In genomic region chr4:155599901-155600825, GRCm38 (mm10) we compare ENCODE assay signal across 9 mouse cellular contexts. TPM values are rescaled to one million over a fixed set of nuclear protein-coding genes. Genes with fewer than 3 reads are reported as not detected.
DNase-seq lines count a peak whose midpoint lies in the region; ATAC-seq and TF ChIP-seq lines count a peak whose summit lies in the region.
"Had no signal": no experiment of that assay in that cellular context is flagged by ENCODE, and none has a peak within 500 bp of the region (broad histone marks: within the 10 kb centered on the region; RNA-seq: fewer than 3 reads in every experiment).

No protein-coding gene starts in this region.

- WGBS in heart, embryonic 13.5 days: 87% methylated on average over 11 of the region's 11 CpGs
- 90% methylated on average over 11 of the region's 11 CpGs for WGBS in hindbrain, embryonic 10.5 days
- WGBS in midbrain, embryonic 12.5 days: 90% methylated on average over 11 of the region's 11 CpGs

- no peak for DNase-seq in heart, postnatal 4 days
- DNase-seq in ES-E14 (ENCODE audit: low read depth, low spot score): no peak
- no peak for DNase-seq in hindbrain, embryonic 10.5 days (ENCODE audit: low spot score)
- no peak for DNase-seq in thymus, adult 18-20 months
- no peak for DNase-seq in kidney, postnatal 4 days

- peaks cover 23% of the 10 kb centered on the region for H3K36me3 ChIP-seq in heart, embryonic 13.5 days
- H3K36me3 ChIP-seq in ES-E14 (ENCODE audit: control insufficient read depth, insufficient read depth, low read length, poor library complexity, severe bottlenecking): peaks cover 7% of the 10 kb centered on the region; the same call in 1 of the 2 replicates
- H3K36me3 ChIP-seq in hindbrain, embryonic 10.5 days: peaks cover 27% of the 10 kb centered on the region
- H3K36me3 ChIP-seq in midbrain, embryonic 12.5 days: peaks cover 4% of the 10 kb centered on the region; the same call in 1 of the 2 replicates

- peak overlapping the region; percentile 96 for H3K9ac ChIP-seq in heart, embryonic 13.5 days
- no peak overlapping the region; the same call in 1 of the 2 replicates for H3K9ac ChIP-seq in ES-E14 (ENCODE audit: insufficient read depth, low read depth, low read length, poor library complexity, severe bottlenecking)
- peak overlapping the region; percentile 95; the same call in 1 of the 2 replicates for H3K9ac ChIP-seq in midbrain, embryonic 12.5 days (replicated peaks)

- H3K27me3 ChIP-seq in heart, embryonic 13.5 days (replicated peaks): no peaks in the 10 kb centered on the region
- no peaks in the 10 kb centered on the region for H3K27me3 ChIP-seq in hindbrain, embryonic 10.5 days (ENCODE audit: insufficient read depth, poor library complexity, severe bottlenecking)
- H3K27me3 ChIP-seq in midbrain, embryonic 12.5 days: no peaks in the 10 kb centered on the region

- peak overlapping the region; percentile 96 for H3K4me2 ChIP-seq in heart, embryonic 13.5 days
- H3K4me2 ChIP-seq in midbrain, embryonic 12.5 days (replicated peaks): peak overlapping the region; percentile 93

- peak overlapping the region; percentile 97 for H3K27ac ChIP-seq in heart, embryonic 13.5 days (replicated peaks)
- peak overlapping the region; percentile 80; the same call in 1 of the 2 replicates for H3K27ac ChIP-seq in ES-E14 (ENCODE audit: insufficient read depth, low read depth, low read length, poor library complexity, severe bottlenecking)
- H3K27ac ChIP-seq in hindbrain, embryonic 10.5 days: peak overlapping the region; percentile 100
- H3K27ac ChIP-seq in midbrain, embryonic 12.5 days (replicated peaks): peak overlapping the region; percentile 99

- no peaks in the 10 kb centered on the region for H3K9me3 ChIP-seq in heart, embryonic 13.5 days
- H3K9me3 ChIP-seq in ES-E14 (ENCODE audit: control insufficient read depth, insufficient read depth, low read depth, low read length): no peaks in the 10 kb centered on the region
- H3K9me3 ChIP-seq in hindbrain, embryonic 10.5 days: no peaks in the 10 kb centered on the region
- H3K9me3 ChIP-seq in midbrain, embryonic 12.5 days: no peaks in the 10 kb centered on the region

- in situ Hi-C loops in ES-E14 (cut with MboI; ENCODE audit: low sequenced_read_pairs in 2 of 2, unreplicated experiment in 2 of 2): no loop called here

- H3K4me3 ChIP-seq in heart, embryonic 13.5 days: peak overlapping the region; percentile 98
- H3K4me3 ChIP-seq in ES-E14 (ENCODE audit: insufficient read depth in 1 of 2, low read depth in 1 of 2, low read length in 2 of 2, poor library complexity in 1 of 2, severe bottlenecking in 1 of 2): peak overlapping the region; percentile 56 to 65
- peak overlapping the region; percentile 97 for H3K4me3 ChIP-seq in hindbrain, embryonic 10.5 days
- H3K4me3 ChIP-seq in midbrain, embryonic 12.5 days: peak overlapping the region; percentile 98

- ATAC-seq in heart, embryonic 13.5 days (ENCODE audit: extremely low read depth, insufficient number of reproducible peaks, low FRiP score, low TSS enrichment): no peak
- no peak for ATAC-seq in midbrain, embryonic 12.5 days (ENCODE audit: low FRiP score, low read depth)
- ATAC-seq in inflammation-experienced regulatory T-cells, adult 6 months: no peak

- H3K4me1 ChIP-seq in heart, embryonic 13.5 days: peaks cover 19% of the 10 kb centered on the region
- H3K4me1 ChIP-seq in ES-E14 (ENCODE audit: control insufficient read depth in 2 of 2, insufficient read depth in 2 of 2, low read length in 2 of 2, poor library complexity in 1 of 2): peaks cover 0 to 4% of the 10 kb centered on the region in 2 experiments; a peak in 1 of 4 replicates
- H3K4me1 ChIP-seq in hindbrain, embryonic 10.5 days (replicated peaks): peaks cover 27% of the 10 kb centered on the region
- H3K4me1 ChIP-seq in midbrain, embryonic 12.5 days: peaks cover 18% of the 10 kb centered on the region

TF ChIP-seq in ES-E14, 5 proteins besides CTCF, POLR2A, EP300 and RAD21:
- TF ChIP-seq HCFC1 (IDR thresholded peaks at IDR 0.05; ENCODE audit: borderline replicate concordance, insufficient read depth, low read length) (no peak), ZNF384 (IDR thresholded peaks at IDR 0.05; ENCODE audit: low read depth, low read length) (peak; percentile 60; the same call in 1 of the 2 replicates)

RNA-seq across cellular contexts. Expression of gene Slc35e2, which starts 1.1 kb away (rescaled TPM):
- 5.7 and 6.2 TPM in 2 replicates for polyA plus RNA-seq in heart, embryonic 13.5 days (2015; fragmentation: Nextera tagmentation; extraction: Ambion mirVana)
- 10 to 100 TPM; 15.6 to 16.5 TPM for total RNA-seq in heart, postnatal 4 days (2021)
- total RNA-seq in ES-E14 (2012; rRNA removed): 25.5 and 33.5 TPM in 2 replicates
- 12.0 and 13.4 TPM in 2 replicates for polyA plus RNA-seq in hindbrain, embryonic 10.5 days (2016; fragmentation: Nextera tagmentation; extraction: Ambion mirVana)
- polyA plus RNA-seq in midbrain, embryonic 12.5 days (2016; fragmentation: Nextera tagmentation; extraction: Ambion mirVana): 15.4 and 17.1 TPM in 2 replicates
- 1 to 10 TPM; 7.9 to 9.1 (median 8.5) TPM for polyA plus RNA-seq in inflammation-experienced regulatory T-cells, adult 6 months (2017; shearing (Covaris generic))

RNA-seq across cellular contexts. Expression of gene Cdk11b, which starts 24.5 kb away (rescaled TPM):
- 39.6 and 40.2 TPM in 2 replicates for polyA plus RNA-seq in heart, embryonic 13.5 days (2015; fragmentation: Nextera tagmentation; extraction: Ambion mirVana)
- total RNA-seq in heart, postnatal 4 days (2021): 10 to 100 TPM; 30.1 to 32.3 TPM
- 45.7 and 50.1 TPM in 2 replicates for total RNA-seq in ES-E14 (2012; rRNA removed)
- polyA plus RNA-seq in hindbrain, embryonic 10.5 days (2016; fragmentation: Nextera tagmentation; extraction: Ambion mirVana): 61.2 and 76.9 TPM in 2 replicates
- polyA plus RNA-seq in midbrain, embryonic 12.5 days (2016; fragmentation: Nextera tagmentation; extraction: Ambion mirVana): 84.0 and 84.9 TPM in 2 replicates
- 100 to 1,000 TPM in 2 of 3 experiments, 10 to 100 TPM in 1; 75.2 to 139 (median 116) TPM for polyA plus RNA-seq in inflammation-experienced regulatory T-cells, adult 6 months (2017; shearing (Covaris generic))

RNA-seq across cellular contexts. Expression of gene Nadk, which starts 38.0 kb away (rescaled TPM):
- 45.0 and 49.3 TPM in 2 replicates for polyA plus RNA-seq in heart, embryonic 13.5 days (2015; fragmentation: Nextera tagmentation; extraction: Ambion mirVana)
- 10 to 100 TPM; 33.6 to 36.3 TPM for total RNA-seq in heart, postnatal 4 days (2021)
- 73.5 and 88.5 TPM in 2 replicates for total RNA-seq in ES-E14 (2012; rRNA removed)
- 102 and 107 TPM in 2 replicates for polyA plus RNA-seq in hindbrain, embryonic 10.5 days (2016; fragmentation: Nextera tagmentation; extraction: Ambion mirVana)
- polyA plus RNA-seq in midbrain, embryonic 12.5 days (2016; fragmentation: Nextera tagmentation; extraction: Ambion mirVana): 92.5 and 96.6 TPM in 2 replicates
- 10 to 100 TPM; 50.9 to 55.9 (median 53.2) TPM for polyA plus RNA-seq in inflammation-experienced regulatory T-cells, adult 6 months (2017; shearing (Covaris generic))

RNA-seq across cellular contexts. Expression of gene Gm10563, which starts 45.0 kb away (rescaled TPM):
- polyA plus RNA-seq in heart, embryonic 13.5 days (2015; fragmentation: Nextera tagmentation; extraction: Ambion mirVana): not detected in 2 replicates
- total RNA-seq in heart, postnatal 4 days (2021): not detected
- not detected in 2 replicates for total RNA-seq in ES-E14 (2012; rRNA removed)
- not detected in 2 replicates for polyA plus RNA-seq in hindbrain, embryonic 10.5 days (2016; fragmentation: Nextera tagmentation; extraction: Ambion mirVana)
- not detected in 2 replicates for polyA plus RNA-seq in midbrain, embryonic 12.5 days (2016; fragmentation: Nextera tagmentation; extraction: Ambion mirVana)
- 1 to 10 TPM in 1 of 3 experiments, not detected in 2; 1.7 TPM for polyA plus RNA-seq in inflammation-experienced regulatory T-cells, adult 6 months (2017; shearing (Covaris generic))
- polyA plus RNA-seq: activated CD4-positive, CD25-positive, alpha-beta regulatory T cell, adult 4 months had no signal

RNA-seq across cellular contexts. Expression of gene Mmp23, which starts 53.0 kb away (rescaled TPM):
- 67.1 and 73.0 TPM in 2 replicates for polyA plus RNA-seq in heart, embryonic 13.5 days (2015; fragmentation: Nextera tagmentation; extraction: Ambion mirVana)
- 10 to 100 TPM; 32.3 to 33.1 TPM for total RNA-seq in heart, postnatal 4 days (2021)
- 12.1 and 19.0 TPM in 2 replicates for total RNA-seq in ES-E14 (2012; rRNA removed)
- polyA plus RNA-seq in hindbrain, embryonic 10.5 days (2016; fragmentation: Nextera tagmentation; extraction: Ambion mirVana): 4.2 and 4.4 TPM in 2 replicates
- polyA plus RNA-seq in midbrain, embryonic 12.5 days (2016; fragmentation: Nextera tagmentation; extraction: Ambion mirVana): 4.4 and 5.7 TPM in 2 replicates
- polyA plus RNA-seq in inflammation-experienced regulatory T-cells, adult 6 months (2017; shearing (Covaris generic)): not detected
- polyA plus RNA-seq: activated CD4-positive, CD25-positive, alpha-beta regulatory T cell, adult 4 months had no signal
